Mouse (Mus musculus) megakaryocyte, adult 5-6 weeks (primary cell): ENCODE results near the gene Bod1. TPM values are rescaled to one million over a fixed set of nuclear protein-coding genes. Genes with fewer than 3 reads are reported as not detected.

Experiments used
- ATAC-seq: 2 replicates; pipeline ENCODE4 v1.8.0; 2016; ENCODE audit warnings: mild to moderate bottlenecking, inconsistent platforms; ENCODE audit not compliant: poor library complexity, severe bottlenecking
- total RNA-seq, 2 experiments: library from RNA; stranded (forward) in 1 of 2; stranded (reverse) in 1 of 2; fragments of 153-499, 151-499 nt in 1 of 2; fragments of 221-1000, 200-1000 nt in 1 of 2; gene quantifications; 2 replicates each; pipeline versions ENCODE4 v1.2.3 to v1.2.4; 2015 to 2017

Gene Bod1
- total RNA-seq, 2 experiments from 2014 or later = 7.1 to 12.7 TPM

DNA sequence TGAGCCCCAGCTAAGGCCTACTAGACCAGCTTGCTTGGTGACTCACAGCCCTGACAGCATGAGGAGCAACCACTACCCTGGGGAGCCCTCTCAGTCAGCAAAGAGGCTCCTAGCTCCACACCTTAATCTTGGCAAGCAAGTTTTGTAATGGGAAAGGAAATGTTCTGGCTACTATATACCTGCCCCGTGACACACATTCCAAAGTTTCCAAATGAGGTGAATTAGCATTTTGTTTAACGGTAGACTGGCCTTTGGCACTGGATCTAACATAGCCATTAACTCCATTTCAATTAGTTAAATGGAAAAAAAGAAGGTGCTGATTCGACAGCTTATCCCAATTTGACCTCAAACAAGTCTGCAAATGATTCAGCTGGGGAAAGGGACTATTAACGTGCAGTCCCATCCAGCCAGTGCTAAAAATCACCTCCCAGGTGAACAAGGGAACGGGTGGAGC is 1.2 kb downstream of the Bod1 start:
- no peak for ATAC-seq

DNA sequence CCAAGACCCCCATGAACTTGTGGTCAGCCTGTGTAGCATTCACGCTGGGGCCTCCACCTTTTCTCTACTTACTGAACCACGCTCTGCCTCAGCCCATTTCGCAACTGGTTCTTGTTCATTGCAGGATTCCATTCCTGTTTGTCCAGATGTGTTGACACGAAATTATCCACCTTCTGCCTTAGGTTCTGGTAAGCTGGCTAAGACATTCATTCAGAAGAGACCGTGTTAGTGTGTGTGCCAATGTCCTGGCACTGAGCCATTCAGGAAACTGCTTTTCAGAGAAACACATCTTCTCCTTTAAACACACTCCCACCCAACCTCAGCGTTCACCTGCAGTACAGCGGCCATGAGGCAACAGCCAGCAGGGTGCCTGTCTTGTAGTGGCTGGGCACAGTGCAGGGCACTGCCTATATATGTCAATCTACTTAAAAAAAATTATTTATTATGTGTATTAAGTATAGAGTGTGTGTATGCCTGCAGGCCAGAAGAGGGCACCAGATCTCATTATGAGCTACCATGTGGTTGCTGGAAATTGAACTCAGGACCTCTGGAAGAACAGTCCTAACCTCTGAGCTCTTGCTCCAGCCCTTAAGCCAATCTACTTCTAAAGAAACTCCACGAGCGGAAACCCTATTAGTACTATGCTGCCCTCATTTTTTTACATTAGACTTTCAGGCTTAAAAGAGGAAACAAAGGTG is 2.4 kb downstream of the Bod1 start:
- no peak for ATAC-seq

DNA sequence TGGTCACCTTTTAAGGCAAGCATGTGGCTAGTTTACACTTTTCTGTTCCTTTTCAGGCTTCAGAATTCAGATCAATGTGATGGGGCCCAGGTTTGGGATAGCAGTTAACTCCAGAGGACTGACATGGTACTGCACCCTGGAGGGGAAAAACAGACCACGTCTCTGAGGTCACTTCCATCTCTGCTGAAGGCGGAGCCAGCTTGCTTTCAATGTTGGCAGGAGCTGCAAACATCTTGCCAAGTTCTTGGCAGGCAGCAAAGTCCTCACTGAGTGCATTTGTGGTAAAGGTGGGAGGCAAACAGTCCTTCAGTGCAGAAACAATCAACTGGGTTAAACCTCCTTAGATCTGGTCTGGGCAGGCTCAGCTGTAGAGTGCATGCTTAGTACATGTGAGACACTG is 7.5 kb downstream of the Bod1 start:
- no peak for ATAC-seq

DNA sequence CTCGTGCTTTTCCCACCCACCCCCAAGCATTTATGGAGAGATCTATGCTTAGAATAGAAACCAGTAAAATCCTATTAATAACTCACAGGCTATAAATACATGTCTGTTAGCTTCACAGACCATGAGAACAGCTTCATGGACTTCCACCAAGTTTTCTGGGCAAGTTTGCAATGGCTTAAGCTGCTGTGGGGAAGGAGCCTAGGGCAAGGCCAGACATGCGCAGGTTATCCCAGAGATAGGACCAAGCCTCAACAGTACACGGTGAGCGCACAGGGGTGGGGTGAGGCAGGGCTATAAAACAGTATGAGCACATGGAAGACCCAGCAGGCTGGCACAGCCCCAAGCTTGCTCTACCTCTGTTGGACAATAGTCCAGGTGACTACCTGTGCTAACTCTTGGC is 8.2 kb downstream of the Bod1 start:
- no peak for ATAC-seq

DNA sequence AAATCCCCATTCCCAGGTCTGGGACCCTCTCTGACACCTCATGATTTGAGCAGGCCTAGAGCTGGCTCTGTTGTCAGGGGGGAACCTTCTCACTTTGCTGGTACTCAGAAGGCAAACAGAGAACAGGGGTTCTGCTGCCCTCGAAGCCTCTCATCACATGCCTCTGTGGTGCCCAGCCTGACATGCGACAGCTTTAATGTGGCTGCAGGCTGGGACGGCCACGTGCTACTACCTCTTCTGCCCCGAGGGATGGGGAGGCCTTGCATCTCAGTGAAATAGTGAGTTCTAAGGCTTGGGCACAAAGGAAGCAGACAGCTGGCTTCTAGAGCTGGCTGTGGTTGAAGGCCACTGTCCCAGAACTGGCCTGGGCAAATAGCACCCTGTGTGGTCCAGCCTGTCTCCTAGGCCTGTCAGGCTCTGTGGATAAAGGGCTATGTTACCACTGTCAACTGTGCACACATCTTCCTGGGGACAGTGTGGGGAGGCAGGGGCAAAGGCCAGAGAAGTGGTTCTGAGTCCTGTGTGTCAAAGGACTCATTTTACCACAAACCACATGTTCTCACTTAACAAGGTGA is 8.7 kb downstream of the Bod1 start:
- no peak for ATAC-seq

DNA sequence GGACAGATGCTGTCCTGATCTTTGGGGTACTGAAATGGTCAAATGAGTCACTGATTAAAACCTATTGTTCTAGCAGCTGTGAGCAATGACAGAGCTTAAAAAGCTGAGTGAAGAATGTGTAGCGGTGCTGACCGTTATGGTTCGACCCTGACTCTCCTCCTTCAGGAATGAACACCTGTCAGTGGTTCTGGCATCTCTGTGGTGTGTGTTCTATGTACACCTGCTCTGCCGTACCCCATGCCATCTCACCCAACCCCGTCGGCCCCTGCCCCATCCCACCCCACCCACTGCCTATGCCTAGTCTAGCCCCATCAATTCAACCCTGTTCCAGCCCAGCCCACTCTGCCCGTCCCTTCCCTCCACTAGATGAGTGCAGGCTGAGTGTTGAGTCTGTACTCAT is 9.5 kb downstream of the Bod1 start:
- no peak for ATAC-seq

DNA sequence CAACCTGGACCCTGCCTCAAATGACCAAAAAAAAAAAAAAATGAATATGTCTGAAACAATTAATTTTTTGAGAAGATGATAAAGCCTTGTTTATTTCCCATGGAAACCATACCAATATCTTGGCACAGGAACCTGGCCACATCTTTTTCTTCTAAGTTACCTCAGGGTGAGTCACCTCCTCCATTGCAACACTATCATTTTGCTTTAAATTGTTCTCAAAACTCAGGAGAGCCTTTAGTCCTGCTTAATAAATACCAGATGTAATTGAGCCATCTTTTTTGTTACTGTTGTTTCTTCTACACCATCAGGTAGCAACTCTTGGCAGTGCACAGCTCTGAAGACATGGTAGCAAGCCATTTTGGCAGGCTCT is 13.9 kb downstream of the Bod1 start:
- no peak for ATAC-seq

DNA sequence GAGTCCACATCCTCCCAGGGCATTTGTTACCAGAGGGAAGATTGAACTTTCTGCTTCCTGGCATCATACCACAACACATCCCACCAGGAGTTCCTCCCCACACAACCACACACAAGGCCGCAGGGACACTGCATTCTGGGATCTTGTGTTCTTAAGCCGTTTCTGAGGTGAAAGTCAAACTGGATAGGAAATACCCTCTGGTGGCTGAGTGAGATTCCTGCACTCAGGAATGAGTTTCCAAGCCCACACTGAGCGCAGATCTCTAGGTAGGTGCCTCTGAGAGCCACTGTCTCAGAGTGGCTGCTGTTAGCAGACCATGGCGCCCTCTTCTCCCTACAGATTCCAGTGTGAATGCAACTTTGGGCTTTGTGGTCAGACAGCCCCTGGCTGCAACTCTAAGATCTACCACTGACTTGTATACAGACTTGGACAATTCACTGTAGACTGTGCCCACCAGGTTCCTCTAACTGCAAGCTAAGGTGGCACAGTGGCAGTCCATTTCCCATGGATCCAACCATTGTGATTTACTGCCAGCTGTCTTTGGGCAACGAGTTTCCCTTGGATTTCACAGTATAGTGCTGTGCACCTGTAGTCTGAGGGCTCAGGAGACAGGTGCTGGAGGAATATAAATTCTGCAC is 14.4 kb downstream of the Bod1 start:
- ATAC-seq = no peak

DNA sequence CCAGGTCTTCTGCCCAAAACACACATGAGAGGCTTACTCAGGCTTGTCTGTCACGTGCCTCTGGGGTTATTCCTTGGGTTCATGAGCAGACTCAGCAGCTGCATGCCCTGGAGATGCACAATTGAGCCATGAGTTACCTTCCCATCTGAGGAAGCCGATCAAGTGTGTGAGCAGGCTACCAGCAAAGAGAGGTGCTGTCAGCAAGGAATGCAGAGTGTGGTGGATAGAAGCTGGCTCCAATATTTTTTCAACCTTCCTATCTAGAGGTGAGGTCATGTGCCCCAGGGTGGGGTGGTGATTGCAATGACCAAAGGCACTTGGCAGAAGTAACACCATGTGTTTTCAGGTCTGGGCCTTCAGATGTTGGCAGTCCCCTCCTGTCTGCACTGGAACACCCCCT is 22.2 kb downstream of the Bod1 start:
- no peak for ATAC-seq

DNA sequence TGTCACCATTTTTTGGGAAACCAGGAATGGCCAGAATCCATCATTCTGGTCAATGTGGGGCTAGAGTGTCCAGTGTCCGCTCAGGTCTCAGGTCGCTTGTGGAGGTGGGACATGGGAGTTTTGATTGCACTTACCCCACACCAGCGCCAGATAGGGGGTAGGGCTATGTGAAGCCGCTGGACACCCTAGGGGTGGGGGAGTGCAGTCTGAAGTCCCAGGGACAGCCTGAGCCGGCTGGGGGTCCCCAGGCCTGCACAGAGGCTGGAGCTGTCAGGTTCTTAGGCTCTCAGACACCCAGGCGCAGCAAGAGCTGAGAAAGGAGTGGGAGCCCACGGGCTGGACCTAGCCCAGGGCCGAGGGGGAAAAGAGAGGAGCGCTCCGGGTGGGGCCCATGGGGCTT is 24.4 kb downstream of the Bod1 start:
- no peak for ATAC-seq

DNA sequence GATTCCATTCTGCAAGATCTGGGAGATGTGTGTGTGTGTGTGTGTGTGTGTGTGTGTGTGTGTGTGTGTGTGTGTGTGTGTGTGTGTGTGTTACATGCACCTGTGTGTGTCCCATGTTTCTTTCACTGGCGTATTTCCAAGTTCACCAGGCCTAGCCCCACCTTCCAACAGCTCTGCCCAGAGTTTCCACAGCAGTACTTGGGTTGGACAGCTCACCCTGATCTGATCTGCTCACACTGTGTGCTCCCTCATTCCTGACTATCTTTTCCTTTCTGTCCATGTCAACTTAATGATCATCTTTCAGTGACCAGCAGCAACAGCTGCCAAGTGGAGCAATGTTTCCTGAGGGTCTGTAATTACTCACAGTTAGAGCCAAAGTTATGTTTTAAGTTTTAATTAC is 25.1 kb downstream of the Bod1 start:
- ATAC-seq = no peak

DNA sequence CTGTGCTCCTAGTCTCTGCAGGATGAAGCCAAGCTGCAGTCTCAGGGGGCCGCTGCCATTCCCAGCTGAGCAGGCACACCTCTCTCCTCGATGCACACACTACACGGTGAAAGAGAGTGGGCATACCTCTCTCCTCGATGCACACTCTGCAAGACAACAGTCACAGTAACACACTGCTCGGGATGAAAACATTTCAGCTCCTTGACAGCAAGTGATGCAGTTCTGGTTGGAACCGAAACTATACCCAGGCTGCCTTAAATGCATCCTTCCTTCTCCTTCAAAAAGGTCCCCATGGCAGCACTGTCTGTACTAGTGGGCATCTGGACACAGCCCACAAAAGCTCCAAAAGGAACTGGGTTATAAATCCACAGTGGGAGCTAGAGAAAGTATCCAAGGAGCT is 28.6 kb downstream of the Bod1 start:
- no peak for ATAC-seq

DNA sequence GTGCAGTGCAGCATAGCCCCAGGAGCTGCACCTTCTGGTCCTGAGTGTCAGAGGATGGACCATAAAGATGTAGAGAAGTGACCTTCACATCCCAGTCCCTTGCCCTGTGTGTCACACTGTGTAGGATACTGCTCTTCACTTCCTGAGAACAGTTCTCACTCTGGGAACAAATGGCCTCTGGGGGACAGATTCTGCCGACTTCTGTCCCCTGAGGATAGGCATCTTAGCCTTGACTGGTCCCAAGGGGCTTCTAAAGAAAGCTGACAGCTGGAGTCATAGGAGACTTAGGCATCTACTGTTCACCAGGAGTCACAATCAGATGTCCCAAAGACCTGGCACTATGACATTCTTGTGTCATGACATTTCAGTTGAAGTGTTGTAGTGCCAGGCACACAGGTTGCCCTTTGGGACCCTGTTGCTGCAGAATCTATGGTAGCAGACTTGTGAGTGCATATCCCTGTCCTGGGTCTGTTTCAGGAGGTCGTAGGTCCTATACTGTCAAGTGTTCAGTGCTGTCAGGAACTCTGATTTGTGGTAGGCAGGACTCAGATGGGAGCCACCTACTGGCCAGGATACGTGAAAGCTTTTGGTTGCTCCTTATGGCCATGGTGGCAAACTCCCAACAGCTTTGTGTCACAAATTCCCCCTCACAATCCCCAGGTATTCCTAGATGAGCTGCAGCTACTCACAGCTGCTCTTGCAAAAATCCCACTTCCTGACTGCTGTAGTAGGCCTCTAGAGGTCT is 30.4 kb downstream of the Bod1 start:
- no peak for ATAC-seq

DNA sequence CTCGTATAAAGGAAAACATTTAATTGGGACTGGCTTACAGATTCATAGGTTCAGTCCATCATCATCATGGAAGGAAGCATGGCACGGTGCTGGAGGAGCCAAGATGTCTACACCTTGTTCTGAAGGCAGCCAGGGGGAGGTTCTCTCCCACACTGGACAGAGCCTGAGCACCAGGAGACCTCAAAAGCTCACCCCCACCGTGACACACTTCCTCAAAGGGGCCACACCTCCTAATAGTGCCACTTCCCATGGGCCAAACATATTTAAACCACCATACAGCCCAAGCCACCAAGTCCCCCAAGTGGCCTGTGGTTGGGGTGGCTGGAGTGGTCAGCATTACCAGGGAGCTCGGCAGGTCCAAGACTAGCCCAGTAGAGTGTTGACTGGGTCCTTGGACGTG is 31.5 kb downstream of the Bod1 start:
- ATAC-seq = no peak

DNA sequence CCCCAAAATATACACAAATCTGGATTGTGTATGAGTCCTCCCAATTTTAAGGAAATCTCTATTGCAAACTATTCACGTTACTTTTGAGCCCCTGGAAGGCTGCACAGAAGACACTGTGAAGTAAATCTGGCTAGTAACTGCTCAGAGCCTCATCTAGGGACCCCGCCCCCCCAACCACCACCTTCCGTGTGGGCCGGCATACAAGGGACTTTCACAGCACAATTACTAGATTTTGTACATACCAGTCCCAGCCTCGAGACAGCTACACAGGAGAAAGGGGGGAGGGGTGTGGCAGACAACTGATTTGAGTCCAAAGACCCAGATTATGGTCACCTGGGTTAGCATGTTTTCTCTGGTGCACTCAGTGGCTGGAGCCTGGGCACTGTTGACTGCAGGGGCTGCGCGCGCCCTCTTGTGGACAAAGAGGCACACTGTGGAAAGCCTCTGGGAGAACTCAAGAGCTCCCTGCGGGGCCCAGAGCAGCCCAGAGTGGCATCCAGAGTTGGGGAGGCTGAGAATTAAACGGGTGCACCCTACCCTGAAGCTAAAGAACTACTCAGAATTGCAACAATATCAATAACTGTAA is 33.8 kb downstream of the Bod1 start:
- peak; percentile 84 for ATAC-seq

DNA sequence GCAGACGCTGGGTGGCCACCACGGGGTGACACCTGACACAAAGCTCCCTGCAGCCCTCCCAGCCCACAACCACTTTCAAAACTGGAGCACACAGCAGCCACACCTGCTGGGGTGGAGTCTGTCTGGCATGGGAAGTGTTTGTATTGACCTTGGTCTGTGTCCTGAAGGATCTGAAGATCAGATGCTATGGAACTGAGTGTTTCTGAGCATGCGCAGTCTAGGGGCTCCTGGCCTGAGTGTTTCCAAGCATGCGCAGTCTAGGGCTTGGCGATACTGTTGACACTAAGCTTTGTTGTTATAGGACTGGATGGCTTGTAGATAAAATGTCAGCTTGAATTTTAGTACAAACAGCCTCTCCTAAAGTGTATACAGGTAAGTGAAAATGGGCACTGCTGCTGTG is 43.0 kb downstream of the Bod1 start:
- ATAC-seq = no peak

DNA sequence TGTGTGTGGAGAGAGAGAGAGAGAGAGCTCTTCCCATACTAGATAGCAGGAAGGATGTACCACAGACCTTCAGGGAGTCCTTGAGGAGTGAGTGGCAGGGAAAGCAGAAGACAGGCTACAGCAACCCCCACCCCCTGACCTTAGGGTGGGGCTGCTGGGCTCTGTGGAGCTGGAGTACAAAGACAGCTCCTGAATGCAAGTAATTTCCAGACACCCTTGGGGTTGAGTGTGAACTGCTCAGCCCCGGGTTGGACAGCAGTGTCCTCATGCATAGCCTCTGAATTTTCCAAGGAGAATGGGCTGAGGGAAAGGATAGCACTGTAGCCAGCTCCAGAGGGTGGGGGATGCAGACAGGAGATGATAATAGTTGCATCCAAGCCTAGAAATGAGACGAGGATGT is 50.9 kb downstream of the Bod1 start:
- no peak for ATAC-seq

DNA sequence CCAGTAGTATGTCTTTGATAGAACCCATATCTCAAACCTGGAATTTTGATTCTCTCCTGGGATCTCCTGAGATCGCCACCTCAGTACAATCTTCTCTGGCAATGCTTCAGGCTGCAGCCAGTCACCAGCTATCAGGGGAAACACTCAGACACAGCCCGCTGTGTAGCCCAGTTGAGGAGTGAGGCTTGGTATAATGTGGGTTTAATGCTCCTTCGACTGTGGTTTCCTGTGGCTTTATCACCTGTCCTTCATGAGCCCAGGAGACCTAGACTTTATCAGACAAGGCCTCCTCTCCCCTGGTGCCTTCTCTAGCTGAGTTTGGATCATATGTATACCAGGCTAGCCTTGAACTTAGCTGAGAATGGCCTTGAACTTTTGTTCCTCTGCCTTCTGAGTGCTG is 53.9 kb downstream of the Bod1 start:
- ATAC-seq = no peak

DNA sequence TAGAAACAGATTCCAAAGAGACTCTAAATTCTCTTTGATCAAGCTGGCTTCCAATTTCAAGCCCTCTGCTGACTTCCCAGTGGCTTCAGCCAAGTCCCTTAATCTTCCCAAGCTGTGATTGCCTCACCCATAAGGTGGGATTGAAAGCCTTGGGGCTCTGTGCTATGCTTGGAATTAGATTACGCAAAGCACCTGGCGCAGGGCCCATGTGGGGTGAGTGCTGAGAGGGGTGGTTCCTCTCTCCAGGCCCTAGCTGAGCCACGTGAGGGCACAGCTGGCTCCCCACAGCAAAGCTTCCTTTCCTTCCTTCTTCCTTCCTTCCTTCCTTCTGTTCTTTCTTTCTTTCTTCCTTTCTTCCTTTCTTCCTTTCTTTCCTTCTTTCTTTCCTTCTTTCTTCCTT is 54.4 kb downstream of the Bod1 start:
- ATAC-seq = no peak

DNA sequence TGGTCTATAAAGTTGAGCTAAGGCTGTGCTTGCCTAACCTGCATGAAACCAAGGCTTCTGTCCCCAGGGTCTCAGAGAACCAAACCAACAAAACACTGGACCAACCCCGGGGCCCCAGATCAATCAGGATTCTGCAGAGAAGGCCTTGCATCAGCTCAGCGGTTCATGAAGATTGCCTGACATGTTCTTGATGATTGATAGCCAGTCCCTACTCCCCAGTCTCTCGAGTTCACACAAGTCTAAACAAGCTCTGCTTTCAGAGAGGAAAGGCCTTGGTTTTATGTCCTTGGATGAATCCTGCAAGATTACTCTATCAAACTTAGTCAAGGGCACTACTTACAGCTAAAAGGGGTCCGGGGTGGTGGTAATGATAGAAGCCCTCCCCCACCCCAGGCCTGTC is 55.0 kb downstream of the Bod1 start:
- no peak for ATAC-seq
